Mouse (Mus musculus): ENCODE data around the gene Itgb2l.
"Not testable (repeated sequence)": the region's sequence is repeated elsewhere in the genome, so short reads cannot be mapped to it uniquely, and the experiment has no call there.

The Itgb2l gene

GRCm38 (mm10) chr16:96443468-96443867 is at the start of gene Itgb2l:
TSS of gene Itgb2l (minus strand) at chr16:96443619.
- in situ Hi-C loops (cut with MboI, MseI), result no loop called here

GRCm38 (mm10) chr16:96491530-96491929 is 48.1 kb upstream of the Itgb2l start:
- in situ Hi-C loops (cut with MboI, MseI), result no loop called here

DNA sequence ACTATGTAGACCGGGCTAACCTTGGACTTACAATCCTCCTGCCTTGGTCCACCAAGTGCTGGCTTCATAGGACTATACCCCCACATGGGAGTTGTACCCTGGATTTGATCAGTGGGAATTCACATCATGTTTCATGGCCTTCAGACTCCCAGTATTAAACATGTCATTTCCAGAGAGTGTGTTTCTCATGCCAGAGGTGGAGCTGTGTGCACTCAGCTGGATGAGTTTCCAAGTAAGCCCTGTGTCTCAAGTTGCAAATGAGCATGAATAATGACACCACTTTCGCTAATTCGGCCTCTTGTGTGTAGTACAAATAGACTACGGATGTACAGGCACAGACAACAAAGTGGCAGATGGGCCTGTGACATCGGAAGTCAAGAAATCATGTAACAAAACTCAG is 44.6 kb upstream of the Itgb2l start:
- in situ Hi-C loops (cut with MboI, MseI), result no loop called here

DNA sequence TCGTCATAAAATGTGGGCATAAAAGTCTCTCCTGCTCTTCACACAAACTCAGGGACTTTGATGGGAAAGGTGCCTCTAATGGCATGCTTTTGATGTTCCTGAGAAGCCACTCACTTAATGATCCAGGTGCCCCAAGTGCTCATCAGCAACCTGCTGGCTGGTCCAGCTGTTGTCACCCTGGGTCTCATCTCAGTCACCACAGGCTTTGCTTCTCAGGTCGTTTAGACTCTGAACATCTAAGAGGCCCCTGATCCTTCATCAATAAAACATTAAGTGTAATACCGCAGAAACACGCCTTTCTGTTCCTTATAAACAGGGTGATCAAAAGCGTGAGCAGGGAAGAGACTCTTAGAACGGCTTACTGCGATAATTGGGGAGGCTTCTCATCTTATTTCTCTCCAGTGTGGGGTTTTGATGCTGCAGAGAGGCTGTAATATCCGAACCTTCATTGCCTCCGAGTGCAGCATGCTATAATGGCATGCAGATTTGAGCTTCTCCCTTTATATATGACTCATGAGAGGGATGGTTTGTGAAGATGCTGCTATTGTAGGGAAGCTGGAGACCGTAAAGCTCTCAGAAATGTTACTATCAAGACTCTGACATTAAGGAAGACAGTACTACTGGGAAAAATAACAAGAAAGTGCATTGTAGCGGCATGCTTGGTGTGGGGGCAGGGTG is 43.7 kb upstream of the Itgb2l start:
- in situ Hi-C loops (cut with MboI, MseI), result no loop called here

GRCm38 (mm10) chr16:96481791-96482190 is 38.4 kb upstream of the Itgb2l start:
- in situ Hi-C loops (cut with MboI, MseI), result no loop called here

GRCm38 (mm10) chr16:96474185-96474584 is 30.8 kb upstream of the Itgb2l start:
- in situ Hi-C loops (cut with MboI, MseI), result no loop called here

GRCm38 (mm10) chr16:96472816-96473215 is 29.4 kb upstream of the Itgb2l start:
- in situ Hi-C loops (cut with MboI, MseI), result no loop called here

DNA sequence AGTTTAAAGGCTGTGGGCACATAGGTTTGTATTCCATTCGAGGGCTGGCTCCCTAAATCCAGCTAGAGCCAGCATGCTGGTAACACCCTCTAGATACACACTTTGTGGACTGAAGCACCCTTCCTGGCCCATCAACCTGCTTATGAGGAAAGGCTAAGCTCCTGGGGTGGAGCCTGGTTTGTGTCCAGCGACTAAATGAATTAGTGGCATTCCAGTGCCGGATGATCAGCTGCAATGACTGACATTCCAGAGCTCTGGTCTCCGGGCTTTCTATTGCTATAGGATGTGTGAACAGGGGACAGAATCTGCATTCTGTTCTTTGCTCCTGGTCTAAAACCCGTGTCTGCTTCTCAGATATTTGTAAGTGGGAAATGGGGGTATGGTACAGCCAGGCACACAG is 28.9 kb upstream of the Itgb2l start:
- in situ Hi-C loops (cut with MboI, MseI), result no loop called here

DNA sequence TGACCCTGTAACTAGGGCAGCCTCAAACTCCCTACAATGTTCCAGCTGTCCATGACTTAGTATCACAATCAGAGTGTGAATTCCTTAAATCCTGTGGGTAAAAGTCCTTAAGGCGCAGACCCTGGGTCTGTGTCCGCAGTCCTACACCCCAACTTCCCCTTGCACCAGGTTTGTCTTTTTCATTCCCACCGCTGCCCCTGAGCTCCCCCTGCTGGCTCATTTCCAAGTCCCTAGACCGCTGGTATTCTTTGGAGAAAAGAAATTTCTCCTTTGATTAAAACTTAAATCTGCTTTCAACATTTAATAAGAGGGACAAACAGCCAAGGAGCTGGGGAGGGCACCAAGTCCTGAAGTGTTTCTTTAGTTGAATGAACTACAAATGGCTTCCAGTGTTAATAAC is 26.2 kb upstream of the Itgb2l start:
- in situ Hi-C loops (cut with MboI, MseI), result no loop called here

- in situ Hi-C loops (cut with MboI, MseI), result no loop called here
These were observed 25.3 kb upstream of the Itgb2l start for GRCm38 (mm10) chr16:96468698-96469097.

GRCm38 (mm10) chr16:96468011-96468410 is 24.6 kb upstream of the Itgb2l start:
- in situ Hi-C loops (cut with MboI, MseI), result no loop called here

GRCm38 (mm10) chr16:96467445-96467844 is 24.0 kb upstream of the Itgb2l start, which contains the start of gene Pcp4:
TSS of gene Pcp4 (plus strand) at chr16:96467606.
- in situ Hi-C loops (cut with MboI, MseI), result no loop called here

DNA sequence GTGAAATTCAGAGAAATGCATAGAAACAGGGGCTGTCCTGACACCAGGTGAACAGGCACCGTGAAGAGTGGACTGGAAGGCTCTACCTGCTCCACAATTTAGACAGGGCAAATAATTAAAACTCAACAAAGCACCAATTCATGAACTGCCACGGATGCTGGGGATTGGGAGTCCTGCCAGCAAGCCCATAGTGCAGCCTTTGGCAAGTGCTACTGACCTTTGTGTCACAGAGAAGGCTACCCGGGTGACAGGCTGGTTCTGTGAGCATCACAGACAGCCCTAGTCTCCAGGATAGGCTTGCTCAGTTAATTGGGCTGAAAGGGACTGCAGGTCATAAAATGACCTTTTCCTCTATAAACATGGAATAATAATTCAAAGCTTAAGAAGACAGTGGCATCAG is 17.4 kb upstream of the Itgb2l start:
- in situ Hi-C loops (cut with MboI, MseI), result no loop called here

GRCm38 (mm10) chr16:96459356-96459755 is 15.9 kb upstream of the Itgb2l start:
- in situ Hi-C loops (cut with MboI, MseI), result no loop called here

DNA sequence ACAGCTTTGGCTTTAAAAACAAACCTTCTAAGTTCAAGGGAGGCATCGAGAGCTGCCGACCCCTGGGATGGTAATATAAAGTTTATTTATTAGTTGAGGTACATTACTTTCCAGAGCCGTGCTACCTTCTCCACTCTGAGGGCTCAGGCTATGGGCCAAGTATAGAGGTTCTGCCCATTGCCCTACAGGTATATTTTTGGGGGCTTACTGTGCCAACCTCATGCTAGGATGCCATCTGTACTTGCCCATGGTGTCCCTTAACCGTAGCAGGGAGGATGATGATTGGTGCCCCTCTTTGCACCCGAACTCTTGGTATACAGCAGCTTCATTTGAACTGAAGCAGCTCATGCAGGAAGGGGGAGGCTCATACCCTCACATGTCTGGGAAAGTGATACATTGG is 14.2 kb upstream of the Itgb2l start:
- in situ Hi-C loops (cut with MboI, MseI), result no loop called here

DNA sequence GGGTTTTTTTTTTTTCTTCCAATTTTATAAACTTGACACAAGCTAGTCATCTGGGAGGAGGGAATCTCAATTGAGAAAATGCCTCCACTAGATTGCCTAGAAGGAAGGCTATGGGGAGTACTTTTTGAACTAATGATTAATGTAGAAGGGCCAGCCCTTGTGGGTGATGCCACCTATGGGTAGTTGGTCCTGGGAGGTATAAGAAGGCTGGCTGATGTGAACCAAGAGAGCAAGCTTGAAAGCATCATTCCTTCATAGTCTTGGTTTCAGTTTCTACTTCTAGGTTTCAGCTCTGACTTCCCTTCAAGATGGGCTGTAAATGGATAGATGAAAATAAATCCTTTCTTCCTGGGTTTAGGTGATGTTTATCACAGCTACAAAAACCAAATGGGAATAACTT is 10.7 kb upstream of the Itgb2l start:
- in situ Hi-C loops (cut with MboI, MseI), result no loop called here

DNA sequence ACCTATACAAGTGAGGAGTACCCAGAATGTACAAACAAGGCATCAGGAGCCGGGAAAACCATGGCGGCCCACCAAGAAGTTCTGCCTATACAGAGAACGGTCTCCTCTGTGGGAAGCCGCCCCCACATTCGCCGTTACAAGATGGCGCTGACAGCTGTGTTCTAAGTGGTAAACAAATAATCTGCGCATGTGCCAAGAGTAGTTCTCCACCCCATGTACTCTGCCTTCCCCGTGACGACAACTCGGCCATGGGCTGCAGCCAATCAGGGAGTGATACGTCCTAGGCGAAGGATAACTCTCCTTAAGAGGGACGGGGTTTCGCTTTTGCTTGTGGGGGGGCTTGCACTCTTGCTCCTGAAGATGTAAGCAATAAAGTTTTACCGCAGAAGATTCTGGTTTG is 7.5 kb upstream of the Itgb2l start:
- in situ Hi-C loops (cut with MboI, MseI), result not testable (repeated sequence)

GRCm38 (mm10) chr16:96441826-96442225 is 1.6 kb downstream of the Itgb2l start:
- in situ Hi-C loops (cut with MboI, MseI), result no loop called here

DNA sequence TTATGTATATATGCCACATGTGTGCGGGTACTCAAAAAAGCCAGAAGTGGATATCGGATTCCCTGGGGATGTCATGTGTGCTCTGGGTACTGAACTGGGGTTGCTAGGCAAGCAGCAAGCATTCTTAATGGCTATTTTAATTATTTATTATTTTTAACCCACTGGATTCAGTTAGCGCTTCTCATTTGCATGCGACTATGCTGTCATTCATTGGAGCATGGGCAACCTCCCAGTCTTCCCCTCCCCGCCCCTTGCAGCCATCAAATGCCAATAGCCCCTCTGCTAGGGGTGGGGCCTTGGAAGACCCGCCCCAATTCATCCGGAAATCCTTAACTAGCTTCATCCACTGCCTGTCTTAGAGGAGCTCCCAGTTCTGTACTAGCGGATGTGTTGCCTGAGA is 2.5 kb downstream of the Itgb2l start:
- in situ Hi-C loops (cut with MboI, MseI), result no loop called here

- in situ Hi-C loops (cut with MboI, MseI), result no loop called here
These were observed 3.7 kb downstream of the Itgb2l start for GRCm38 (mm10) chr16:96439682-96440081.

GRCm38 (mm10) chr16:96438946-96439345 is 4.5 kb downstream of the Itgb2l start:
- in situ Hi-C loops (cut with MboI, MseI), result no loop called here

DNA sequence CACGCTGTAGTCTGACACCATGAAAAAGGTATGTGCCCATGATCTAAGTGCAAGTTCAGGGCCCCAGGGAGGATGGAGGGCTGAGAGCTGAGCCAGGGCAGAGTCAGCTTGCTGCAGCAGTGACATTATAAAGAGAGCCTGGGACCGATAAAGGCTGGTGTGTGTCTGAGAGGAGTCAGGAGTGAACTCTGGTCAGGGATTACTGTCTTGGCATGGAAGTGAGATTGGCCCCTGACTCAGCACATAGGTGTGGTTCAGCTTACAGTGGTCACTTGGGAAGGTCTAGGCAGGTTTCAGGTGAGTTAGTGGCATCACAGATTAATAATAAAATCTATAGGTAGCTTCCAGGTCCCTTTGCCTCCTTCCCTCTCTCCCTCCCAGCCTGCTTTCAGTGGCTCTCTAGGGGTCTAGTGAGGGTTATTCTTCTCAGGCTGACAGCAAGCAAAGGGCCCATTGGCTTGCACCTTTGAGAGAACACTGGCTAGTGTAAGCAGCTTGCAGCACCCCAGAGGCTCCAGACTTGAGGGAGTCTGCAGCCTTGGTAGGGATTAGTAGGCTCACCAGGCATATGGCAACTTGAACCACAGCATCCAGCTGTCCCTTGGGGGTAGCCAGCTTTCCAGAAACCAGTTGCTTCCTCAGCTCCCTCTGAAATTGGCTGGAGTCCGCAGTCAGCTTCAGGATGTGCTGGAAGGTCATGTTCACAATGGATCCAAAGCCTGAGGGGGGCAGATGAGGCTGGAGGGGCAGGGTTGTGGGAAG is 9.2 kb downstream of the Itgb2l start:
- in situ Hi-C loops (cut with MboI, MseI), result no loop called here

DNA sequence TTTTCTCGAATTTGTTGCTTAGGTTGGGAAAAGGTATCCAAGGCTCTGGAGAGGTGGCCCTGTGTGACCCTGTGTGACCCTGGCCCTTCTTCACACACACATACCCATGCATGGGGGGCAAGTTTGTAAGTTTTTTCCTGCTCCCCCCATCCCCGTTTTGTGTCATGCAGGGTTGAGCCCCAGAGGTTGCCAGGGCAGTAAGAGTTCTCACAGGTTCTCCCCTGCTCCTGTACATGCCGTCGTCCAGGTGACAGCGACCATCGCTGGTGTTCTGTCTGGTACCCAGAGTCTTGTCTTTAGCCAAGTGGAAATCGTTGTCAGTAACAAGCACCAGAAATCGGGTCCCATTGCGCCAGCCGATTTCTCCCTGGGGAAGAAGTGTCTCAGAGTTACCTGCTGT is 10.2 kb downstream of the Itgb2l start:
- in situ Hi-C loops (cut with MboI, MseI), result no loop called here

Measured in T-helper 17 cell (primary cell).